Mouse (Mus musculus): ENCODE results near the gene Dag1.

GRCm38 (mm10) chr9:108227911-108228649 is 35.7 kb downstream of the Dag1 start:
- TF ChIP-seq CTCF (IDR thresholded peaks at IDR 0.05; ENCODE audit: control insufficient read depth, insufficient read depth, insufficient replicate concordance, low read depth, low read length) (no peak), POLR2A (IDR thresholded peaks at IDR 0.05; ENCODE audit: control insufficient read depth, low read depth, low read length) (no peak)

All from testis, adult 2 months (tissue).